ENCODE assay signal across 8 mouse cellular contexts in the genomic region with DNA sequence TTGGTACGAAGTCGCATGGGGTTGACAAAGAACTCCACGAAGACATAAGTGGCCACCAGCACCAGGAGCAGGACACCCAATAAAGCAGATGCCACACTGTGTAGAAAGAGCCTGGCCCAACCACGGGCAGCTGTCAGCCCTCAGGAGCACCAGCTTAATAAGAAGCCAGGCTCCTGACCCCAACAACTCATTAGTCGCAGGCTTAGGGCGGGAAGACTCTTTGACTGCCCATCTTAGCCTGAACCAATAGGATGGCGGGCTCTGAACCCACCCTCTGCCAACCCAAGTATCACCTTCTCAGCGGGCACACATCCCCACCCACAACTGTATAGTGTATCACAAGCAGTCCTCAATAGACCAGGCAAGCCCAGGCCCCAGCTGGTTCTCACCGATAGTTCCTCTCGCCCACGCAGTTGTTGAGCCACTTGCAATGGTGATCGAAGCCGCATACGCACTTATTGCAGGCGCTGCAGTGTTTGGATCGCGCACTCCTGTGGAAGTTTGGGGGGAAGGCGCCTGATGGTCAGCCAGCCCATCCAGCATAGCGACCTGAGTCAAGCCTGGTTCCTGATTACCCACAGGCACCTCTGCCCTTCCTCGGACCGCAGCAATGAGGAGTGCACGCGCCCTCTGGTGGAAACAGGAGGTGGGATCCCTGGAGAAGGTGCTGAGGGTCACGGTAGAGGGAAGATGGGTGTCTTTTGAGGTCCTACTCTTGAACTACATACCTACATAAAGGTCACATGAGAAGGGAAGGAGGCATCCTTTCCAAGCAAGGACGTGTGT. TPM values are rescaled to one million over a fixed set of nuclear protein-coding genes. Genes with fewer than 3 reads are reported as not detected.
DNase-seq lines count a peak whose midpoint lies in the region; ATAC-seq and TF ChIP-seq lines count a peak whose summit lies in the region.
"Had no signal": no experiment of that assay in that cellular context is flagged by ENCODE, and none has a peak within 500 bp of the region (broad histone marks: within the 10 kb centered on the region; RNA-seq: fewer than 3 reads in every experiment).

No protein-coding gene starts in this region.

- H3K36me3 ChIP-seq in kidney, embryonic 15.5 days = peaks cover 46% of the 10 kb centered on the region

- peak; percentile 82 for TF ChIP-seq CTCF in bone marrow, adult 2 months (IDR thresholded peaks at IDR 0.05; ENCODE audit: control insufficient read depth, insufficient read depth, low read length)

- ATAC-seq in kidney, embryonic 15.5 days (replicated peaks; ENCODE audit: low FRiP score) = peak; percentile 22; the same call in 1 of the 2 replicates

- no peaks in the 10 kb centered on the region for H3K4me1 ChIP-seq in bone marrow, adult 2 months (ENCODE audit: control insufficient read depth, insufficient read depth, low read length)
- H3K4me1 ChIP-seq in kidney, embryonic 15.5 days = peaks cover 43% of the 10 kb centered on the region

- H3K4me2 ChIP-seq in kidney, embryonic 15.5 days = 0 out of 2 replicates have a peak overlapping the region, but pooled peaks have one; percentile 27

- TF ChIP-seq POLR2A in bone marrow, adult 2 months (IDR thresholded peaks at IDR 0.05; ENCODE audit: borderline replicate concordance, control insufficient read depth, low read depth, low read length) = no peak; the same call in 1 of the 2 replicates

- no peaks in the 10 kb centered on the region for H3K9me3 ChIP-seq in kidney, embryonic 15.5 days (replicated peaks)

- peaks cover 12% of the 10 kb centered on the region; the same call in 1 of the 2 replicates for H3K27me3 ChIP-seq in kidney, embryonic 15.5 days

- 60% methylated on average over 25 of the region's 25 CpGs for WGBS in bone marrow, adult 2 months
- 43% methylated on average over 25 of the region's 25 CpGs for WGBS in kidney, embryonic 15.5 days

- H3K9ac ChIP-seq in kidney, embryonic 15.5 days = no peak overlapping the region

- H3K27ac ChIP-seq in bone marrow, adult 2 months (ENCODE audit: control insufficient read depth, insufficient read depth, low read depth, low read length, poor library complexity) = no peak overlapping the region
- H3K27ac ChIP-seq in kidney, embryonic 15.5 days = no peak overlapping the region
- H3K27ac ChIP-seq: macrophage had no signal

- DNase-seq in right cerebral cortex, postnatal 10 days (ENCODE audit: low spot score in 2 of 2) = peak; percentile 50 to 70
- DNase-seq in right cerebral cortex, postnatal 25 days = no peak
- DNase-seq in embryo, embryonic 10.5 days (ENCODE audit: low spot score) = peak; percentile 81
- DNase-seq in lung, postnatal 4 days = peak; percentile 78 to 82
- peak; percentile 47 for DNase-seq in yolk sac, embryonic 10.5 days (ENCODE audit: low spot score)

- no peak overlapping the region for H3K4me3 ChIP-seq in bone marrow, adult 2 months (replicated peaks; ENCODE audit: control insufficient read depth, low read depth, low read length)
- H3K4me3 ChIP-seq in kidney, embryonic 15.5 days (replicated peaks) = no peak overlapping the region

RNA-seq across cellular contexts. Expression of gene Tppp3, which starts 5.5 kb away (rescaled TPM):
- 3.3 and 3.5 TPM in 2 replicates for polyA plus RNA-seq in bone marrow, adult 2 months (2011; ENCODE audit: insufficient read depth, insufficient read length, low replicate concordance, missing spikeins)
- 30.7 and 38.3 TPM in 2 replicates for polyA plus RNA-seq in kidney, embryonic 15.5 days (2015; fragmentation: Nextera tagmentation; extraction: Ambion mirVana)

RNA-seq across cellular contexts. Expression of gene Zdhhc1, which starts 19.9 kb away (rescaled TPM):
- polyA plus RNA-seq in bone marrow, adult 2 months (2011; ENCODE audit: insufficient read depth, insufficient read length, low replicate concordance, missing spikeins) = 7.3 and 10.1 TPM in 2 replicates
- polyA plus RNA-seq in kidney, embryonic 15.5 days (2015; fragmentation: Nextera tagmentation; extraction: Ambion mirVana) = 39.2 and 43.7 TPM in 2 replicates

RNA-seq across cellular contexts. Expression of gene Hsd11b2, which starts 41.7 kb away (rescaled TPM):
- 0.82 TPM in 1 of 2 replicates, not detected in the other for polyA plus RNA-seq in bone marrow, adult 2 months (2011; ENCODE audit: insufficient read depth, insufficient read length, low replicate concordance, missing spikeins)
- 30.0 and 35.6 TPM in 2 replicates for polyA plus RNA-seq in kidney, embryonic 15.5 days (2015; fragmentation: Nextera tagmentation; extraction: Ambion mirVana)
- polyA plus RNA-seq: macrophage had no signal

Comparison
In these comparisons a context has a peak if more than half of its experiments do, and no peak if none do; other contexts are left out.
1. RNA of gene Hsd11b2, which starts 41.7 kb away (polyA plus RNA-seq): 30.0 to 35.6 TPM in kidney, embryonic 15.5 days; 0.82 TPM in bone marrow, adult 2 months; every median in the first group is over 10 times any median in the second.